Mouse (Mus musculus): ENCODE measurements around the gene Aagab.

DNA sequence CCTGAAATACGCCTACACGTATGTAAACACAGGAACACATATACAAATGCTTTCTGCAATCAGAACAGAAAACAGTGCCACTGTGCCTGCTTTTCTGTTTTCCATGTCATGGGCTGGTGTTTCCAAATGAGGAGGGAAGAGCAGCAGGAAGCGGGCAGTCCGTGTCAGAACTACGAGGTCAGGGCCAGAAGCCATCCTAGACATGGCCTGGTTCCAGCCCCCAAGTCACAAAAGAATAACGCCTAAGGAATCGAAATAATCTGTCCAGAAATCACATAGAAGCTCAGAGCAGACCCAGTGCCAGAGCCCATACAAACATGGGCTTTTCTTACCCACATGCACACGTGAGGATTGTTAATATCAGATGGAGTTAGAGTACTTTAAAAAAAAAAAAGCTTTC lies 45.5 kb upstream of the Aagab start:
- TF ChIP-seq CTCF (IDR thresholded peaks at IDR 0.05; ENCODE audit: low read depth, low read length) (no peak), POLR2A (IDR thresholded peaks at IDR 0.05; ENCODE audit: insufficient read depth, low read length) (no peak), EP300 (IDR thresholded peaks at IDR 0.05; ENCODE audit: insufficient read depth, low read depth, low read length) (no peak)
